Mouse (Mus musculus) urinary bladder, postnatal 14 days (tissue): ENCODE results near the gene Ptgis.
A peak's percentile ranks its signal among the peaks of the same experiment; 100 is the strongest.
"Not testable (repeated sequence)": the region's sequence is repeated elsewhere in the genome, so short reads cannot be mapped to it uniquely, and the experiment has no call there.

Experiments
- DNase-seq: peaks from one replicate; pipeline ENCODE4 v3.0.0; 2021; ENCODE audit warnings: low spot score

Gene Ptgis

GRCm38 (mm10) chr2:167232132-167233008 is 8.0 kb downstream of the Ptgis start:
- peak; percentile 67 for DNase-seq

DNA sequence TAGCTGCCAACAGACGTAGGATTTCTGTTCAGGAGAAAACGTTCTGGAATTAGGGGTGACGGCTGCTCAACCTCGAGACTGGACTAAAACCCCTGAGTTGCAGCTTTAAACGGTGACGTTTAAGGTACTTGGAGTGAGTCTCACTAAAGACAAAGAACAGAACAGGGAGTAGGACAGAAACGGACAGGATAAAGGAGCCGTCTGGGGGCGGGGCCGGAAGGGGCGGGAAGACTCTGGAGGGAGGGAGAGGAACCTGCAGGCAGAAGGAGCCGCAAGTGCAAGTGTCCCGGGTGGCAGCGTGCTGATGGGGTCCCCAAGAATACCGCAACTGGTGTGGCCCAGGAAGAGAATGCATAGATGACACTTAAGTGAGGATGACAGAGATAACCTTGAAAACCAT is 9.8 kb downstream of the Ptgis start:
- no peak for DNase-seq

- no peak for DNase-seq
Measured at GRCm38 (mm10) chr2:167224937-167225336, 15.5 kb downstream of the Ptgis start.

DNA sequence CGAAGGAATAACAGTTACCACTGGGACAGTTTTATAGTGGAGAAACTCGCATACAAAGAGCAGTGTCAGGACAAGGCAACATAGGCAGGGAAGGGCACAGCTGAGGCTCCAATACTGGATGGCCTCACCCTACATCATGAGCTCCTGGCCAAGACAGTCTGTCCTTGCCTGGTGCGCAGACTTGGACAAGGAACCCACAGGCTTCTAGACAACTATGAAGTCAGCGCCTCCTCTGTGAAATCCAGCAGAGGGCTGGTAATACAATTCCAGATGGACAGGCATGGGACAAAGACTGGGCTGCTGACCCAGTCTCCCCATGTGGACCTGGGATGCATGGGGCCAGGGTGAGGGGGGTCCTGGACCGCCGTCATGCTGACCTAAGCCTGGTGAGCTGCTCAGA is 16.2 kb downstream of the Ptgis start:
- no peak for DNase-seq

DNA sequence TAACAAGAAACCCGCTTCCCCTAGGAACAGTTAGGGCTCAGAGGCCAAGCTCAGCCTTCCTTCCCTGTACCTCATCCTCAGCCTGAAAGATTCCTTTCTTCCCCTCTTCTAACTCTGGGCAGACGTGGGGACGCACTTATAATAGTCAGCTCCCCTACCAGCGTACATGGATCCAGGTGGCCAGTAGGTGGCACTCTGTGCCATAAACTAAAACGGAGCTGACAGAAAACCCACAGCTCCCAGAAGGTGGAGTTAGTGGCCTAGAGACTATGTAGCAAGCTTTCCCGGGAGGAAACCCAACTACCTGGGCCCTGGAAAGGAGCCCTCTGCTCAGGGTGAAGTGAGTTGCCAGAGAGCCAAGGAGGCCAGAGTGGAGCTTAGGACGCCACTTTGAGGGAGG is 18.3 kb downstream of the Ptgis start:
- DNase-seq = peak; percentile 69

- no peak for DNase-seq
Measured at GRCm38 (mm10) chr2:167221159-167221845, 19.1 kb downstream of the Ptgis start.

GRCm38 (mm10) chr2:167220736-167221135 is 19.7 kb downstream of the Ptgis start:
- DNase-seq = no peak

GRCm38 (mm10) chr2:167219154-167219775 is 21.1 kb downstream of the Ptgis start:
- DNase-seq = peak; percentile 85

DNA sequence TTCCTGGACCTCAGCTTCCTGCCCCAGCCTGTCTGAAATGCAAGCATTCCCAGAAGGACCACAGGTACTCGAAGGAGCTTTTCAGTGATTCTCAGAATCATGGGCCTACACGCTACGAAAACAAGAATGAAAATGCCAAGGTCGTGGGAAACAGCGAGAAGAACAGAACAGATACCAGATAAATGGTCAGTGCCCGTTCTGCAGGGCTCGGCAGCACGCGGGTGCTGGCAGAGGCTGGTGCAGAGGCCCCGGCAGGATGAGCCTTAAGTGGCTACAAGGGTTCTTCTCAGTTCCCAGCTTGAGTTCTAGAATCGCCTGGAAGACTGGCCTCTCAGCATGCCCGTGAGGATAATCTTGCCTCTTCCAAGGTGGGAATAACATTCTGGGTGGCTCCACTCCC is 26.7 kb downstream of the Ptgis start:
- no peak for DNase-seq

DNA sequence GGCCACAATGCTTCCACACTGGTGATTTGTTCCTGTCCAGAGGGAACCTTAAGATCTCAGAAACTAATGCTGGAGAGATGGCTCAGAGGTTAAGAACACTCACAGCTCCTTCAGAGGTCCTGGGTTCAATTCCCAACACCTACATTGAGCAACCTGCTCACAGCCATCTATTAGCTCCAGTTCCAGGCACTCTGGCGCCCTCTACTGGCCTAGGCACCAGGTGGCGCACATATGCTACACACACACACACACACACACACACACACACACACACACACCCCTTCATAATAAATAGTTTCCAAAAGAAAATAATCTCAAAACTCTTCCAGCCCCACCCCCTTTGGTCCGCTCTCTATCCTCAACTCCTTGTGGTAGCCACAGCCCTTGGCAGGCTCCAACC is 27.3 kb downstream of the Ptgis start:
- no peak for DNase-seq

DNA sequence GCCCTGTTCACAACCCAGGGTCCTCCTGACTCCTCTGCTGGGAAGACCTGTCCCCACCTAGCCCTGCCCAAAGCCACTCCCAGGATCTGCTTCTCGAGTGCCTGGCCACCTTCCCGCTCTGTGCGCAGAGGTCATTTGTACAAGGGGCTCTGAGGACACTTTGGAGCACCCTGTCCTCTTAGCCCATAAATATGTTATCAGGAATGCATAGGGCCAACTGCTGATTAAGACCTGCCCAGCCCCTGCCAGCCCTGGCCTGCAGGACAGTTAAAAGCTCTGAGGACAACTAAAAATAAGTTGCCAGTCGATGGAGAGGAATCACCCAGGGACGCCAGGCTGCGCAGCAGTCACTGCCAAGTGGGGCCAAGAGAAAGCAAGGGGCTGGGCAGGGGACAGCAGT is 27.9 kb downstream of the Ptgis start:
- no peak for DNase-seq

- DNase-seq = no peak
Measured at GRCm38 (mm10) chr2:167212089-167212488, 28.3 kb downstream of the Ptgis start.

- DNase-seq = no peak
Measured at GRCm38 (mm10) chr2:167209900-167210299, 30.5 kb downstream of the Ptgis start.

DNA sequence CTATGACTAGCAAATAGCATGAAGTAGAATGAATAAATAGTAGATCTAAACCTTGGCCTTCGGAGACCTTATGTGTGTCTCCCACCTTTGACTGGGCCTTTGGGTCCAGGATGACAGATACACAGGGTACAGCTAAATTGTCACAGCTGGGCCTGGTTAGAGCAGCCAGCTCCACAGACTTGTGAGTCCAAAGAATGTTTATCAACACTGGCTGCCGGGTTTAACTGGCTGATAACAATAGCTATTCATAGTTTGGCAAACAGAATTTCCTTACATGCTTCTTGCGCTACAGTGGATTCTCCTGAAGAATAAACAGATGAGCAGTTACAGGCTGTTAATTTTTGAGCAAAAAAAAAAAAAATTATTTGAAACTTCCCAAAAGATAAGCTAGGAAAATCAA is 31.4 kb downstream of the Ptgis start:
- DNase-seq = no peak

GRCm38 (mm10) chr2:167205918-167206629 is 34.3 kb downstream of the Ptgis start:
- DNase-seq = no peak

DNA sequence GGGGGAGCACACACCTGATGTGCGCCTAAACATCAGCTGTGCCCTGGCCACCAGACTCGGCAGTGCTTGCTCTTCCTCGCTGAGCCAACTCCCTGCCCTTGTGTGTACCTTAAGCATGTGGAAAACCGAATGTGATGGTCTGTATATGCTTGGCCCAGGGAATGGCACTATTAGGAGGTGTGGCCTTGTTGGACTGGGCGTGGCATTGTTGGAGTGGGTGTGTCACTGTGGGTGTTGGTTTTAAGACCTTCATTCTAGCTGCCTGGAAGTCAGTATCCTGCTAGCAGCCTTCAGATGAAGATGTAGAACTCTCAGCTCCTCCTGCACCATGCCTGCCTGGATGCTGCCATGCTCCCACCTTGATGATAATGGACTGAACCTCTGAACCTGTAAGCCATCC is 35.7 kb downstream of the Ptgis start:
- not testable (repeated sequence) for DNase-seq

- DNase-seq = no peak
Measured at GRCm38 (mm10) chr2:167203505-167204166, 36.8 kb downstream of the Ptgis start.

GRCm38 (mm10) chr2:167201463-167202291 is 38.7 kb downstream of the Ptgis start:
- no peak for DNase-seq

- DNase-seq = no peak
Measured at GRCm38 (mm10) chr2:167198660-167199427, 41.6 kb downstream of the Ptgis start.

DNA sequence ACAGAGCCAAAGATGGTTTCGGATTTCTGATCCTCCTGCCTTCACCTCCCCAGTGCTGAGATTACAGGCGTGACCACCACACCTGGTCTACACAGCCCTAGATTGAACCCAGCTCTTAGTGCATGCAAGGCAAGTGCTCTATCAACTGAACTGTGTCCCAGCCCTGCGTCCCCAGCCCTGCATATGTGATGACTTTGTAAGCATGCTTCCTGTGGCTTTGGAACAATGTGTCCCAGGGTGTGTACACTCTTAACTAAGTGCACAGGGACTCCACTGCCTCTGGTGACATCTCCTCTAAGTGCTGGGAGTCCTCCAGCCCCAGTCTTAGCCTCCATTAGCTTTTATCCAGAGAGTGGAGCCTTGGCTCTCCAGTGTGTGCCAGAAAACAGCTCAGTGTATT is 47.0 kb downstream of the Ptgis start:
- no peak for DNase-seq
